Mouse (Mus musculus) telencephalon, adult 2 months (tissue): ENCODE results near the gene F2.

Source experiments
- DNase-seq: peaks from one replicate; pipeline ENCODE4 v3.0.0-alpha.2; 2011; ENCODE audit warnings: low read depth, low spot score

Gene F2

DNA sequence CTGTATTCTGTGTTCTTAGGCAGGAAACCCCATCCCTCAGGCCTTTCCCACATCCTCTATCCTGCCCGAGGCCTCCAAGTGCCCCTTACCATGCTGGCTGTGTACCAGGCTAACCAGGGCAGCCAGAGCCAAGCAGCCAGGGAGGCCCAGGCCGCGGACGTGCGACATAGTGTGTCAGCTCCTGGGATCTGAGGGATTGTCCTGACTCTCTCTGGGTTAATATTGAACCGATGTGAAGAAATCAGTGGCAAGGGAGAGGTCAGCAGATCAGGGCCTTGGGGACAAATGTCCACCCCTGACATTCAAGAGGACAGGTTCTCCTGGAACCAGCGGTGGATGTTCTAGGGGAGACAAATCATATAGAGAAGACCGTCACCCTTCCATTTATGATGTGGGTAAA lies at the start of gene F2:
Gene F2, minus strand, starts transcription at position 186 of the 400 bp plus-strand sequence.
- DNase-seq: no peak

GRCm38 (mm10) chr2:91683919-91684318 lies 47.7 kb upstream of the F2 start:
- DNase-seq: no peak

- peak; percentile 76 for DNase-seq
These were observed 46.6 kb upstream of the F2 start for GRCm38 (mm10) chr2:91682850-91683249.

DNA sequence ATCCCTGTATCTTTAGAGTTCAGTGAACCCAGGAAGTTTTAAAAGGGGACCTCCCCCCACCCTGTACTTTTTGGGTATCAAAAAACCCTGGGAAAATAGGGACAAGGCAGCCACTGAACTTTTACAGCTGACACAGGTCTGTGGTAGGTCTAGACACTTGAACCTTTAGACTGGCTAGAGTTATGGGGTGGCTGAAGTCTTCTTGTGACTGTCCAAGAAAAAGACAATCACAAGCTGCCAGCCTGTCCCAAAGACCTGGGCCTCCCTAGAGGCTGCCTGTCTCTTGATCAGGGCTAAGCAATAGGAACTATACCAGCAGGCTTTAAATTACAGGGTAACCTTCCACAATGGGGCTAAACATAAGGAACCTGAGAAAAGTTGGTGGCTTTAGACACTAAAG lies 40.7 kb upstream of the F2 start:
- DNase-seq: no peak

DNA sequence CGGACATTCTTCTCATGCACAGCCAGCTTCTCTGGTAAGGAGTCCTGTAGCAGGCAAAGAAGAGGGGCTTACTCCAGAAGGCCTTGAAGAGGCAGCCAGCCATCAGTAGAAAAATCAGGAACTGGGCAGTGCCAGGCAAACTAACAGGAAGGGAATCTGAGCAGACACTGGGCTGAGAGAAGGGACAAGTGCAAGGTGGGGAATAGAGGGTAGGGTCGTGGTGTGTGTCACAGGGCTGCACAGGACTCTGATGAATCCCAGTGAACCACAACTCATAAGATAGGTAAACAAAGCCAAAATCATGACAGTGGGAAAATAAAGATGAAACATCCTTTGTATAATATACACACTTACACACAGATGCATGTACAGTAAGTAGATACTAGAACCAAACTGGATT lies 40.2 kb upstream of the F2 start:
- DNase-seq: no peak

DNA sequence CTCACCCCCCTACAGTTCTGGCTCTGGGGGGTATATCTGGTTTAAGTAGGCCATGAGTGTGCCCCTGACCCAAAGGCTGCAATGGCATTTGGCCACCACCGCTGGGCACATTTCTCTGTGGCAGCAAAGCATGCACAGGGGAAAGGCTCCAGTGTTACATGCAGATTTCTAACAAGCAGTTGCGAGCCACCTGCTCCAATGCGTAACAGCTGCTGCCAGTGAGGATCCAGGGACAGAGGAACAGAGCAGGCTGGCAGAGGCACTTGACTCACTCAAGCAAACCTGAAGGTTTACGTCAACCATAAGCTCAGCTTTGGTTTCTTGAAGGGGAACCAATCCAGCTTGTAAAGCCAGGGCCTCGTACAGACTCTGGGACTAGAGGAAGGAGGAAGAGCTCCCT lies 38.7 kb upstream of the F2 start:
- DNase-seq: no peak

GRCm38 (mm10) chr2:91673587-91673986 lies 37.4 kb upstream of the F2 start:
- no peak for DNase-seq

DNA sequence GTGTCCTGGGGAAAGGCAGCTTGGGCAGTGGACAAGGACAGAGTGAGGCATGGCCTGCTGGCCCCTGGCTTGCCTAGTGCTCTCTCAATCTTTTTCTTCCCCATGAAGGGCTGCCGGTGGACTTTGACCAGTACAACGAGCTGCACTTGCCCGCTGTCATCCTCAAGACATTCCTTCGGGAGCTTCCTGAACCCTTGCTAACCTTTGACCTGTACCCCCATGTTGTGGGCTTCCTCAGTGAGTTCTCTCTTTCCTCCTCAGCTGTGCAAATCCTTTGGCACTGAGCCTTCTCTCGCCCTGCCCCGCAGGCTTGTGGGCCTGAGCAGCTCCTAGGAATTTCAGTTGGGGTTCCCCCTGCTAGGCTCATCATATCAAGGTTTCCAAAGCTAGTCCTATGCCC lies 33.8 kb upstream of the F2 start:
- DNase-seq: no peak

GRCm38 (mm10) chr2:91669326-91669725 lies 33.1 kb upstream of the F2 start:
- DNase-seq: no peak

- no peak for DNase-seq
These were observed 31.5 kb upstream of the F2 start for GRCm38 (mm10) chr2:91667747-91668146.

GRCm38 (mm10) chr2:91666386-91666910 lies 30.2 kb upstream of the F2 start:
- no peak for DNase-seq

GRCm38 (mm10) chr2:91664780-91665179 lies 28.6 kb upstream of the F2 start:
- no peak for DNase-seq

DNA sequence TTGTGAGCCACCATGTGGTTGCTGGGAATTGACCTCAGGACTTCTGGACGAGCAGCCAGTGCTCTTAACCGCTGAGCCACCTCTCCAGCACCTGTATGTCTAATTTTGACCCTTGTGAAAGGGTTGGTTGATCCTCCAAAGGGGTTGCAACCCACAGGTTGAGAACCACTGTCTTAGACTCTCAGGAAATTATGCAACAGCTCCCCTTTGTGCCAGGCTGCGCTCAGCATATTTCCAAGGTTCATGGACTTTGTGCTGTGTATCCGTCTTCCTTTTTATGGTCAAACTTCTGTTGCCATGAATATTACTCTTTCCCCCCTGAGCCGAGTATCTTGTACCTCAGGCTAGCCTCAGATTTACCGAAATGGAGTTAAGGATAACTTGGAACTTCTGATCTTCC lies 24.8 kb upstream of the F2 start:
- DNase-seq: no peak

DNA sequence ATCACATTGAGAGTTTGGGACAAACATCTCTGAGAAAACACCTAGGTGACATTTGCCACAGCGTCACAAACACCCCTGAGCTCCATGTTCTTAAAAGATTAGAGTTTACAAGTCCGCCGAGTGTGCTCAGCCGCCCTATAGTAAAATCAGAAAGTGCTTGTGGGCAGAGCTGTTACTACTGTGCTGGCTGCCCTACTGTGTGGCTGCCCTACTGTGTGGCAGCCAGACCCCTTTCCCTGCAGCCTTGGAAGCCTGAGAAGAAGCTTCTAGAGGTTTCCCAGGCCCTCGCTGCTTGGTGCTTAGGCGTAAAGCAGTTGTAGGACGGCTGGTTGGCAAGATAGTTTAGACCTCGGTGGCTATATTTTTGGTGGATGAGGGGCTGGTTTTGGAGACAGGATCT lies 23.4 kb upstream of the F2 start:
- DNase-seq: no peak

- no peak for DNase-seq
These were observed 20.6 kb upstream of the F2 start for GRCm38 (mm10) chr2:91656774-91657173.

DNA sequence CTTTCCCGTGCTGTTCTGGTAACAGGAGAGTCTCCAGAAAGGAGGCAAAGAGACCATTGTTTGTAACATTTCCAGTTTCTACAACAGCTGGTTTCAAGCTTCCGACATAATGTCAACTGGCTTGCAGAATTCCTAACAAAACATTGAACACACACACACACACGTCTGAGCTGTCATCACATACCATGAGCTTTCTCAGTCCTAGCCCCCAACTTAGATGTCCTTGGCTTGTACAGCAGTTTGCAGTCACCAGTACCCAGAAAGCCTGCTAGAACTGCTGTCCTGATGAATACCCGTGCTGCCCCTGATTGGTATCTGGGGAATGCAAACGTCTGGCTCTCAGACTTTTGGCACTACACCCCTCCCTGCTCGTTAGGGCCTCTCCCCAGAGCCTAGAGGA lies 19.6 kb upstream of the F2 start:
- no peak for DNase-seq

- DNase-seq: no peak
These were observed 19.2 kb upstream of the F2 start for GRCm38 (mm10) chr2:91655388-91655787.

- no peak for DNase-seq
These were observed 16.6 kb upstream of the F2 start for GRCm38 (mm10) chr2:91652863-91653262.

DNA sequence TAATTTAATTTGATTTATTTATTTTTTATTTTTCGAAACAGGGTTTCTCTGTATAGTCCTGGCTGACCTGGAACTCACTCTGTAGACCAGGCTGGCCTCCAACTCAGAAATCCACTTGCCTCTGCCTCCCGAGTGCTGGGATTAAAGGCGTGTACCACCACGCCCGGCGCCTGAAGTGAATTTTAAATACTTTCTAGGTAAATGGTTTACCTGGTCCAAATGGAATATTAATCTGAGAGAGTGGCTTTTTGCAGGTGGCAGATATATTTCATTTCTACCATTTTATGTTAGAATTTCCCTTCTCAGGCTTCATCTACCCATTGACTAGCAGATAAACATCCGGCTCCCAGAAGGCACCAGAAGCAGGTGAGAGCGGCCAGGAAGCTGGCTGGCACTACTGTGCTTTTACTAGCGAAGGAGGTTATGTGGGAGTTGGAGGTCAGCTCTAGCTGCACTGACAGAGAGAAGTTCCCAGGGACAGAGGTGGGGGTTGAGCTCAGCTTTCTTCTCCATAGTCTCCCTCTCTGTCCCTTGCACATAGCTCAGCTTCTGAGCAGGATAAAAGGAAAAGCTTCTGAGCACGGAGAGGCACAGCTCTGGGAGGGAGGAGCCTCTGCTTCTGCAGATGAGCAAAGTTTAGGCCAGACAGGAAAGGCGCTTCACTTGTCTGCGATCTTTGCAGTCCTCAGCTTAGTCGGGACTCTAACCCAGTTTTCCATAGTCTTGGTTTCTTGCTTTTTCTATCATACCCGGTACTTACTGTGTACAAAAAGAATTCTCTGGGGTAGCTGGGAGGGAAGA lies 15.4 kb upstream of the F2 start:
- no peak for DNase-seq

GRCm38 (mm10) chr2:91650360-91650995 lies 14.3 kb upstream of the F2 start:
- DNase-seq: no peak

DNA sequence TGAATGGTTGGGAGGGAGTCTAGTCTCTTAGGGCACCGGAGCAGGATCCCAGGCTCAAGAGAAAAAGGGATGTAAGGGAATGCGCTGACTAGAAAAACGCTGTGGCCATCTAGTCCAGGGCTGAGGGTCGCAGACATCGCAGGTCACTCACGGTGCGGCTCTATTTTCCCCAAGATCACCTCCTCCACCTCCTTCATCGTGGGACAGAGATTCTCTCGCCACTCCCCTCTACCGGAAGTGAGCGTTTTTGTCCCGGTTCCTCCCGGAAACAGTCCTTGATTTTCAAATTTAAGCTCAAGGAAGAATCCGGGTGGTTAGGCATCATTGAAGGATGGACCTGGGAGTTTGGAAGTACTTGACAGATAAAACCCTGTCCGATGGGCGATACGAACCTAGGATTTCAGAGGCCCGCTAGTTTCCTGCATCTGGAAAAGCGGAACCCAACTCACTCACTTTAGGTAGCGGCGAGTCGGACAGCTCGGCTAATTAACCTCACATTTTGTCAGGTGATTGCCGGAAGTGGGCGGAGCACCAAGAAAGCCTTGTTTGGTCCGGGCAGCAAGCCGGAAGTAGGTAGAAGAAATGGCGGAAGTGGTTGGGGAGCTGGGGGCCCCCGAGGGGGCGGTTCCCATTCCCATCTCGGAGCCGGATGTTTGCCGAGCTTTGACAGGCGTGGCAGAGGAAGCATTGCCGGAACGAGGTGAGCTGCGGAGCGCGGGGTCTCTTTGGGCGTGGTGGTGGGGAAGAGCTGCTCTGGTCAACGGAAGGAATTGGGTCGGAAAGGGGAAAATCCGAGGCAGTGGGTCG lies 13.5 kb upstream of the F2 start, which contains the start of the genes Zfp408 and Arhgap1:
Gene Zfp408, minus strand, starts transcription at position 239 of the 807 bp plus-strand sequence.
Gene Arhgap1, plus strand, starts transcription at position 308 of the 807 bp plus-strand sequence.
- DNase-seq: peak; percentile 99

DNA sequence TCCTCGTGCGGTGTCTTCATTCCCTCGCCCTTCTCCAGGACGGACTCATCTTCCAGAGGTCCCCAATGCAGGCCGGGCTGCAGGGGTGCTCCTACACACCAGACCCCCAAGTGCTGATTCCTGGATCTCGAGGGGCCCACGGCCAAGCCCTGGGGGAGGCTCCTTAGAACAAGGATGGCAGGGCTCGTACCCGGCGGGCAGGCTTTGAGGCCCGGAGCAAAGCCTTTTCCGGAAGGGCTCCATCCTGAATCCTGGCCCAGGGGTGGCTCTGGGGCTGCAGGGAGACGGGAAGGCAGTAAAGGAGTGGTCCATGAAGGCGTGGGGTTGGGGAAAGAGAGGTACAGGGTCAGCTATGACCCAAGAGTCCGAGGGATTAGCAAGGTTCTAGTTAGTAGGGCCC lies 12.9 kb upstream of the F2 start:
- DNase-seq: no peak
